Mouse (Mus musculus) liver, postnatal 0 days (tissue): ENCODE measurements around the gene Entr1. TPM values are rescaled to one million over a fixed set of nuclear protein-coding genes. Genes with fewer than 3 reads are reported as not detected.

Experiments
- ATAC-seq: fragments of 200-750 bp; cut with Nextera tagmentation; 2 replicates; pipeline ENCODE4 v1.8.0; 2017; ENCODE audit warnings: mild to moderate bottlenecking, moderate library complexity
- DNase-seq: peaks from one replicate; pipeline ENCODE4 v3.0.0-alpha.2; 2016
- H3K27ac ChIP-seq: fragments of 300-500 bp; sonication (generic); 2 replicates; pipeline ENCODE4 v1.5.1; 2014; ENCODE audit warnings: antibody characterized with exemption, moderate library complexity, mild to moderate bottlenecking, low read depth
- H3K27me3 ChIP-seq: fragments of 300-500 bp; sonication (generic); 2 replicates; pipeline ENCODE4 v1.6.1; 2014; ENCODE audit warnings: low read length, control low read depth, mixed read lengths; ENCODE audit not compliant: insufficient read depth
- H3K36me3 ChIP-seq: fragments of 300-500 bp; sonication (generic); replicated peaks from 2 replicates; pipeline ENCODE4 v1.6.1; 2014; ENCODE audit warnings: mild to moderate bottlenecking, control low read depth, low read length, moderate library complexity, mixed read lengths; ENCODE audit not compliant: insufficient read depth
- H3K4me1 ChIP-seq: fragments of 300-500 bp; sonication (generic); 2 replicates; pipeline ENCODE4 v1.6.1; 2014; ENCODE audit warnings: antibody characterized with exemption, mild to moderate bottlenecking, control low read depth; ENCODE audit not compliant: insufficient read depth
- H3K4me2 ChIP-seq: fragments of 300-500 bp; sonication (generic); 2 replicates; pipeline ENCODE4 v1.6.1; 2014; ENCODE audit warnings: low read depth, mild to moderate bottlenecking, low read length, moderate library complexity, mixed read lengths
- H3K4me3 ChIP-seq: fragments of 300-500 bp; sonication (generic); 2 replicates; pipeline ENCODE4 v1.5.1; 2014; ENCODE audit warnings: low read depth, low read length
- H3K9ac ChIP-seq: fragments of 300-500 bp; sonication (generic); replicated peaks from 2 replicates; pipeline ENCODE4 v1.6.1; 2014; ENCODE audit warnings: mild to moderate bottlenecking, moderate library complexity
- H3K9me3 ChIP-seq: fragments of 300-500 bp; sonication (generic); 2 replicates; pipeline ENCODE4 v1.6.1; 2016; ENCODE audit warnings: mild to moderate bottlenecking, control low read depth, low read length, mixed read lengths
- CTCF ChIP-seq: sonication (generic); IDR thresholded peaks from 2 replicates; pipeline ENCODE4 v1.5.1; 2016; ENCODE audit warnings: antibody characterized with exemption, low read depth
- EP300 ChIP-seq: IDR thresholded peaks from 2 replicates; pipeline ENCODE4 v1.6.1; 2016; ENCODE audit warnings: antibody characterized with exemption, low read depth, mild to moderate bottlenecking
- WGBS: fragments of 180-500 bp; shearing (Covaris S2); extraction: QIAGEN DNeasy Blood & Tissue Kit; methylation state at CpG from one replicate; pipeline ENCODE4 v1.1.7; 2014; ENCODE audit not compliant: insufficient replicate concordance; 5-methylcytosine and 5-hydroxymethylcytosine counted together
- polyA plus RNA-seq: library from polyadenylated mRNA; unstranded; fragments of >200 nt; fragmentation: Nextera tagmentation; extraction: Ambion mirVana; gene quantifications from 2 replicates; pipeline ENCODE4 v1.2.1, GENCODE M21; 2015

Entr1 gene
- polyA plus RNA-seq, 1 experiment from 2014 or later = 29.0 TPM

GRCm38 (mm10) chr2:26408515-26409356 lies 19.6 kb upstream of the Entr1 start, which contains the start of gene Inpp5e:
TSS of gene Inpp5e (minus strand) at chr2:26409203.
- ATAC-seq (peak; percentile 93), DNase-seq (peak; percentile 99)
- peaks cover 35% of the 10 kb centered on the region for H3K4me1 ChIP-seq
- WGBS = 1% methylated on average over 55 of the region's 57 CpGs
- H3K36me3 ChIP-seq = peaks cover 23% of the 10 kb centered on the region
- TF ChIP-seq CTCF = peak; percentile 100
- TF ChIP-seq EP300 = peak; percentile 39; the same call in 1 of the 2 replicates
- H3K9me3 ChIP-seq = no peaks in the 10 kb centered on the region
- H3K4me3 ChIP-seq = peak within 1 kb of the TSS; percentile 85
- peak within 1 kb of the TSS; percentile 91 for H3K9ac ChIP-seq
- H3K4me2 ChIP-seq = peak within 1 kb of the TSS; percentile 93
- no peaks in the 10 kb centered on the region for H3K27me3 ChIP-seq
- H3K27ac ChIP-seq = peak within 1 kb of the TSS; percentile 89

- DNase-seq (no peak), ATAC-seq (no peak)
- Histone ChIP-seq H3K27ac (no peak overlapping the region), H3K4me2 (no peak overlapping the region), H3K9me3 (no peaks in the 10 kb centered on the region), H3K4me3 (no peak overlapping the region), H3K9ac (no peak overlapping the region), H3K27me3 (no peaks in the 10 kb centered on the region), H3K36me3 (peaks cover 34% of the 10 kb centered on the region), H3K4me1 (peaks cover 26% of the 10 kb centered on the region)
- WGBS = 78% methylated on average over 8 of the region's 8 CpGs
- TF ChIP-seq EP300 = no peak
- TF ChIP-seq CTCF = no peak
Measured at GRCm38 (mm10) chr2:26403306-26403705, 14.2 kb upstream of the Entr1 start.

- peaks cover 42% of the 10 kb centered on the region for H3K36me3 ChIP-seq
- H3K4me1 ChIP-seq = peaks cover 16% of the 10 kb centered on the region
- no peaks in the 10 kb centered on the region for H3K9me3 ChIP-seq
- H3K4me3 ChIP-seq = no peak overlapping the region
- TF ChIP-seq CTCF = no peak
- no peak for TF ChIP-seq EP300
- H3K9ac ChIP-seq = no peak overlapping the region
- no peaks in the 10 kb centered on the region for H3K27me3 ChIP-seq
- H3K4me2 ChIP-seq = no peak overlapping the region
- DNase-seq (no peak), ATAC-seq (no peak)
- no peak overlapping the region for H3K27ac ChIP-seq
- WGBS = 88% methylated on average over 1 of the region's 1 CpGs
Measured at GRCm38 (mm10) chr2:26402265-26402664, 13.1 kb upstream of the Entr1 start.

- Histone ChIP-seq H3K9me3 (no peaks in the 10 kb centered on the region), H3K4me2 (no peak overlapping the region), H3K4me3 (no peak overlapping the region), H3K9ac (no peak overlapping the region), H3K36me3 (peaks cover 55% of the 10 kb centered on the region), H3K27me3 (no peaks in the 10 kb centered on the region), H3K4me1 (peaks cover 3% of the 10 kb centered on the region), H3K27ac (no peak overlapping the region)
- ATAC-seq (no peak), DNase-seq (no peak)
- TF ChIP-seq CTCF (no peak), EP300 (no peak)
- 79% methylated on average over 4 of the region's 4 CpGs for WGBS
Measured at GRCm38 (mm10) chr2:26401023-26401422, 11.9 kb upstream of the Entr1 start.

GRCm38 (mm10) chr2:26400296-26400695 lies 11.2 kb upstream of the Entr1 start:
- 86% methylated on average over 5 of the region's 5 CpGs for WGBS
- ATAC-seq = no peak

GRCm38 (mm10) chr2:26399647-26400046 lies 10.5 kb upstream of the Entr1 start:
- Histone ChIP-seq H3K36me3 (peaks cover 69% of the 10 kb centered on the region), H3K9me3 (no peaks in the 10 kb centered on the region), H3K27ac (no peak overlapping the region), H3K9ac (no peak overlapping the region), H3K4me3 (no peak overlapping the region), H3K4me1 (no peaks in the 10 kb centered on the region), H3K4me2 (no peak overlapping the region), H3K27me3 (no peaks in the 10 kb centered on the region)
- WGBS = 51% methylated on average over 5 of the region's 5 CpGs
- TF ChIP-seq EP300 (no peak), CTCF (no peak)
- DNase-seq (no peak), ATAC-seq (peak; percentile 74)

More at GRCm38 (mm10) chr2:26400296-26400695, 11.2 kb upstream of the Entr1 start:
- Histone ChIP-seq H3K36me3 (peaks cover 62% of the 10 kb centered on the region), H3K27ac (no peak overlapping the region), H3K9ac (no peak overlapping the region), H3K9me3 (no peaks in the 10 kb centered on the region), H3K4me1 (no peaks in the 10 kb centered on the region), H3K4me2 (no peak overlapping the region), H3K4me3 (no peak overlapping the region), H3K27me3 (no peaks in the 10 kb centered on the region)
- TF ChIP-seq CTCF (no peak), EP300 (no peak)
- DNase-seq = no peak
